In the genomic region with DNA sequence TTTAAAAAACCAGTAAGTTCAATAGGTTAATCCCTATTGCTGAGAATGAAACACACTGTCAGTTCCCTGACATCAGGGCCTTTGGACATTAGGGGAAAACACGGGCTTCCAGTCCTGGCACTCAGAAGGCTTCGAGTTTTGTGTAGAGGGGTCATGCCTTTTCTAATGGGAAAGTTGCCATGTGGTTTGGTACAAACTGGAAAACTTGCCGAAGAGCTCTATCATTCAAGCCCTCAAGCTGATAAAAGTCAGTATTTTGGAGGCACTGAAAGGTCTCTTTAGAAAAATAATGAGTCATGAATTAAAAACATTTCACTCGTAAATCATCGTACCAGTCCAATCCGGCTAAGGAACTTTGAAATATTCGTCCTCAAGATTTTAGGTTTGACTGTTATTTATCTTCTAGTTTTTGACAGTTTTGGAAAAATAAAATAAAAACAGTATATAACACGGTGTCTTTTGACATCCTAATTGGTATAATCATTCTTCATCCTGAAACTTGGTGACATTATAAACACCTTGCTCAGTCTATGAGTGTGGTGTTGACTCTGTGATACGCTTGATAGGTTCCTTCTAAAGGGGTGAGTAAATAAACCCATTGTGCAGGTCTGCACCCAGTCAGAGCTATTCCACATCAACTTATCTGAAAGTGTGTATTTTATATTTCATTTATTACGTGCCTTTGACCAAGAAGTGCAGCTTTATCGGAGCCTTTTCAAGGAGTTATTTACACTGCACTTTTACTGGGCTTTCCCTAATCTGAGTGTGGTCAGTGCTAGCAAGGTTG, we compare ENCODE assay signal across 13 mouse cellular contexts.
DNase-seq lines count a peak whose midpoint lies in the region; TF ChIP-seq lines count a peak whose summit lies in the region.
"Had no signal": no experiment of that assay in that cellular context is flagged by ENCODE, and none has a peak within 500 bp of the region (broad histone marks: within the 10 kb centered on the region; RNA-seq: fewer than 3 reads in every experiment).

No protein-coding gene starts in this region.

- in situ Hi-C loops in CH12.LX (cut with MboI; ENCODE audit: low pct_ligation_motif_present, low pct_unique_long_range_greater_than_20kb, low sequenced_read_pairs), result no loop called here

- intact Hi-C loops in heart, postnatal 10 days (cut with DNase I), result no loop called here

- dilution Hi-C loops in CH12.LX (cut with MboI; ENCODE audit: extremely low pct_ligation_motif_present, extremely low pct_unique_long_range_greater_than_20kb, low sequenced_read_pairs), result no loop called here

- no peak overlapping the region for H3ac ChIP-seq in myocyte (ENCODE audit: control insufficient read depth, insufficient read length)

- H3K4me2 ChIP-seq in CH12.LX (ENCODE audit: insufficient read depth, low read depth, poor library complexity, severe bottlenecking) (no peak overlapping the region), myocyte (ENCODE audit: low read depth) (peak overlapping the region; percentile 37)
- H3K4me2 ChIP-seq: embryonic facial prominence, embryonic 15.5 days; limb, embryonic 13.5 days; lung, embryonic 14.5 days had no signal

- peak; percentile 24 for DNase-seq in heart, adult 8-10 months (ENCODE audit: low spot score)
- DNase-seq in heart, postnatal 10 days, result no peak
- no peak for DNase-seq in layer of hippocampus, adult 2 months (ENCODE audit: low spot score in 2 of 2)
- DNase-seq in layer of hippocampus, adult 9-11 months, result no peak
- DNase-seq in CH12.LX (ENCODE audit: extremely low read depth), result no peak
- DNase-seq in cerebellum, adult 8-10 months, result no peak
- DNase-seq: adrenal gland, postnatal 25 days; gastrocnemius, postnatal 10 days; kidney, adult 11 months; lung, embryonic 14.5 days had no signal

- no peak for TF ChIP-seq EP300 in CH12.LX (IDR thresholded peaks at IDR 0.05; ENCODE audit: low read length)

- no peak overlapping the region for H3K4me3 ChIP-seq in layer of hippocampus, adult 2 months
- no peak overlapping the region for H3K4me3 ChIP-seq in CH12.LX (replicated peaks in 1 of 3; ENCODE audit: low read depth in 2 of 3, low read length in 2 of 3, poor library complexity in 1 of 3)
- no peak overlapping the region for H3K4me3 ChIP-seq in myocyte
- H3K4me3 ChIP-seq: embryonic facial prominence, embryonic 15.5 days; limb, embryonic 13.5 days had no signal

- H3K36me3 ChIP-seq in CH12.LX (replicated peaks in 1 of 2; ENCODE audit: control insufficient read depth in 1 of 2, insufficient read depth in 1 of 2, low read length in 1 of 2) (peaks cover 0 to 22% of the 10 kb centered on the region in 2 experiments), myocyte (ENCODE audit: control insufficient read depth, insufficient read depth) (no peaks in the 10 kb centered on the region)
- H3K36me3 ChIP-seq: embryonic facial prominence, embryonic 15.5 days; limb, embryonic 13.5 days had no signal

- H3K79me2 ChIP-seq in CH12.LX (replicated peaks; ENCODE audit: control insufficient read depth, extremely low read depth, insufficient read depth, poor library complexity, severe bottlenecking), result peaks cover 10% of the 10 kb centered on the region
- H3K79me2 ChIP-seq in myocyte (ENCODE audit: control insufficient read depth, insufficient read depth), result peaks cover 22% of the 10 kb centered on the region

- no peak for TF ChIP-seq CTCF in layer of hippocampus, adult 2 months (conservative IDR thresholded peaks at IDR 0.05)
- no peak for TF ChIP-seq CTCF in CH12.LX (conservative IDR thresholded peaks at IDR 0.05 in 1 of 2, IDR thresholded peaks at IDR 0.05 in 1 of 2; ENCODE audit: low read depth in 2 of 2, low read length in 2 of 2)

- peaks cover 11 to 58% of the 10 kb centered on the region in 2 experiments for H3K4me1 ChIP-seq in CH12.LX (ENCODE audit: control insufficient read depth in 1 of 2, insufficient read depth in 2 of 2)

- no peak overlapping the region for H3K9ac ChIP-seq in CH12.LX (ENCODE audit: insufficient read depth, low read depth)
- H3K9ac ChIP-seq: embryonic facial prominence, embryonic 15.5 days; limb, embryonic 13.5 days; lung, embryonic 14.5 days had no signal

- H3K27me3 ChIP-seq in CH12.LX (replicated peaks) (no peaks in the 10 kb centered on the region), myocyte (ENCODE audit: control insufficient read depth, insufficient read depth, insufficient read length) (no peaks in the 10 kb centered on the region)
- H3K27me3 ChIP-seq: embryonic facial prominence, embryonic 15.5 days; limb, embryonic 13.5 days had no signal

- no peak for TF ChIP-seq RAD21 in CH12.LX (IDR thresholded peaks at IDR 0.05; ENCODE audit: low read depth, low read length)

- peaks cover 8% of the 10 kb centered on the region for H3K9me3 ChIP-seq in CH12.LX (replicated peaks; ENCODE audit: low read length)
- H3K9me3 ChIP-seq: embryonic facial prominence, embryonic 15.5 days; limb, embryonic 13.5 days had no signal

- H3K27ac ChIP-seq in layer of hippocampus, adult 2 months, result peak overlapping the region; percentile 19; the same call in 1 of the 2 replicates
- no peak overlapping the region for H3K27ac ChIP-seq in CH12.LX (ENCODE audit: insufficient read depth, low read depth)
- H3K27ac ChIP-seq: embryonic facial prominence, embryonic 15.5 days; limb, embryonic 13.5 days had no signal

- no peak for TF ChIP-seq POLR2A in CH12.LX (IDR thresholded peaks at IDR 0.05; ENCODE audit: low read depth, low read length)
- TF ChIP-seq POLR2A in myocyte (IDR thresholded peaks at IDR 0.05; ENCODE audit: insufficient read length, low read depth), result no peak

TF ChIP-seq in CH12.LX, 34 proteins besides CTCF, POLR2A, EP300 and RAD21:
- TF ChIP-seq TBP (conservative IDR thresholded peaks at IDR 0.05; ENCODE audit: low read depth, low read length), result 0 out of 2 replicates have a peak, but pooled peaks have one; percentile 6
- TF ChIP-seq ZC3H11A (IDR thresholded peaks at IDR 0.05; ENCODE audit: low read depth, low read length), result no peak

TF ChIP-seq in myocyte, 11 proteins besides CTCF, POLR2A, EP300 and RAD21:
- TF ChIP-seq TCF12 (IDR thresholded peaks at IDR 0.05; ENCODE audit: insufficient read depth, poor library complexity, severe bottlenecking) (no peak), USF1 (IDR thresholded peaks at IDR 0.05; ENCODE audit: low read depth) (no peak), MAX (IDR thresholded peaks at IDR 0.05; ENCODE audit: low read depth) (no peak), CEBPB (IDR thresholded peaks at IDR 0.05; ENCODE audit: insufficient read depth, poor library complexity, severe bottlenecking) (no peak), TCF3 (IDR thresholded peaks at IDR 0.05; ENCODE audit: insufficient read length, low read depth) (no peak), MYOD1 (IDR thresholded peaks at IDR 0.05; ENCODE audit: control insufficient read depth in 1 of 3, insufficient read length in 2 of 3, low read depth in 2 of 3) (no peak), SRF (IDR thresholded peaks at IDR 0.05; ENCODE audit: control insufficient read depth, insufficient read length, low read depth) (no peak), E2F4 (IDR thresholded peaks at IDR 0.05; ENCODE audit: insufficient read depth) (no peak), MYOG (IDR thresholded peaks at IDR 0.05; ENCODE audit: control insufficient read depth in 1 of 3, insufficient read depth in 1 of 3, insufficient read length in 2 of 3, low read depth in 2 of 3) (no peak), POLR2AphosphoS2 (IDR thresholded peaks at IDR 0.05; ENCODE audit: insufficient read length, low read depth) (no peak), REST (IDR thresholded peaks at IDR 0.05; ENCODE audit: insufficient read depth, insufficient read length) (no peak)
